Mouse (Mus musculus) adrenal gland, postnatal 14 days (tissue): ENCODE measurements around the gene Gfod2. TPM values are rescaled to one million over a fixed set of nuclear protein-coding genes. Genes with fewer than 3 reads are reported as not detected.

Source experiments
- DNase-seq: peaks from one replicate; pipeline ENCODE4 v3.0.0; 2021; ENCODE audit warnings: mixed read lengths
- total RNA-seq: library from RNA; stranded (reverse); gene quantifications from 2 replicates; pipeline ENCODE4 v1.2.3, GENCODE M21; 2021

Gene Gfod2
- total RNA-seq, 1 experiment from 2014 or later = 7.8 TPM

- no peak for DNase-seq
Measured at GRCm38 (mm10) chr8:105685325-105685724, 73.1 kb downstream of the Gfod2 start.

GRCm38 (mm10) chr8:105677891-105678290 is 80.6 kb downstream of the Gfod2 start:
- DNase-seq = no peak

Other genes with a start within 250 kb of the Gfod2 start
- gene Hsd11b2, start 239.9 kb downstream of the Gfod2 start, total RNA-seq = 1.1 and 1.2 TPM in 2 replicates
- gene Atp6v0d1, start 192.6 kb downstream of the Gfod2 start, total RNA-seq = 90.6 and 97.4 TPM in 2 replicates
- gene Ripor1, start 153.4 kb downstream of the Gfod2 start, total RNA-seq = 33.9 and 39.8 TPM in 2 replicates
- 58.4 and 70.4 TPM in 2 replicates for gene Ctcf, start 122.1 kb downstream of the Gfod2 start, total RNA-seq
- 0.93 and 1.0 TPM in 2 replicates for gene Agrp, start 121.3 kb downstream of the Gfod2 start, total RNA-seq
- gene Carmil2, start 72.4 kb downstream of the Gfod2 start, total RNA-seq = 3.1 and 8.1 TPM in 2 replicates
- gene Acd, start 57.6 kb downstream of the Gfod2 start, total RNA-seq = 23.3 and 23.8 TPM in 2 replicates
- gene Pard6a, start 57.5 kb downstream of the Gfod2 start, total RNA-seq = 10.6 and 11.0 TPM in 2 replicates
- not detected in 2 replicates for gene 4933405L10Rik, start 51.0 kb downstream of the Gfod2 start, total RNA-seq
- 5.4 and 6.0 TPM in 2 replicates for gene Enkd1, start 50.5 kb downstream of the Gfod2 start, total RNA-seq
- 27.3 and 29.8 TPM in 2 replicates for gene Ranbp10, start 68.7 kb upstream of the Gfod2 start, total RNA-seq
- gene Tsnaxip1, start 69.1 kb upstream of the Gfod2 start, total RNA-seq = not detected in 2 replicates
- 8.5 and 11.2 TPM in 2 replicates for gene Cenpt, start 94.6 kb upstream of the Gfod2 start, total RNA-seq
- 30.9 and 31.0 TPM in 2 replicates for gene Thap11, start 96.5 kb upstream of the Gfod2 start, total RNA-seq
- 22.3 and 41.4 TPM in 2 replicates for gene Nutf2, start 101.9 kb upstream of the Gfod2 start, total RNA-seq
- 30.1 and 33.5 TPM in 2 replicates for gene Edc4, start 122.2 kb upstream of the Gfod2 start, total RNA-seq
- gene Nrn1l, start 134.9 kb upstream of the Gfod2 start, total RNA-seq = 1.0 TPM in 1 of 2 replicates, not detected in the other
- 31.0 and 32.2 TPM in 2 replicates for gene Pskh1, start 141.8 kb upstream of the Gfod2 start, total RNA-seq
- gene Ctrl, start 175.2 kb upstream of the Gfod2 start, total RNA-seq = 0.59 TPM in 1 of 2 replicates, not detected in the other
- gene Psmb10, start 179.8 kb upstream of the Gfod2 start, total RNA-seq = 49.2 and 65.5 TPM in 2 replicates
- 5.3 and 54.9 TPM in 2 replicates for gene Lcat, start 184.7 kb upstream of the Gfod2 start, total RNA-seq
- gene Slc12a4, start 207.4 kb upstream of the Gfod2 start, total RNA-seq = 36.9 and 42.5 TPM in 2 replicates
- not detected in 2 replicates for gene Dpep3, start 220.8 kb upstream of the Gfod2 start, total RNA-seq
- gene Dus2, start 232.7 kb upstream of the Gfod2 start, total RNA-seq = 14.9 and 15.5 TPM in 2 replicates
- not detected in 2 replicates for gene Dpep2nb, start 247.3 kb upstream of the Gfod2 start, total RNA-seq